Mouse (Mus musculus) midbrain, embryonic 10.5 days (tissue): ENCODE measurements around the gene Gm10600. TPM values are rescaled to one million over a fixed set of nuclear protein-coding genes. Genes with fewer than 3 reads are reported as not detected.
"Not testable (repeated sequence)": the region's sequence is repeated elsewhere in the genome, so short reads cannot be mapped to it uniquely, and the experiment has no call there.

ENCODE experiments used
- DNase-seq: peaks from one replicate; pipeline ENCODE4 v3.0.0-alpha.2; 2017; ENCODE audit warnings: low spot score
- H3K27ac ChIP-seq: fragments of 300-500 bp; sonication (generic); replicated peaks from 2 replicates; pipeline ENCODE4 v1.5.1; 2016; ENCODE audit warnings: mild to moderate bottlenecking
- H3K27me3 ChIP-seq: fragments of 300-500 bp; sonication (generic); 2 replicates; pipeline ENCODE4 v1.6.1; 2016; ENCODE audit warnings: low read depth, mild to moderate bottlenecking; ENCODE audit not compliant: poor library complexity, severe bottlenecking
- H3K36me3 ChIP-seq: fragments of 300-500 bp; sonication (generic); 2 replicates; pipeline ENCODE4 v1.6.1; 2016; ENCODE audit warnings: mild to moderate bottlenecking, moderate library complexity
- H3K4me1 ChIP-seq: fragments of 300-500 bp; sonication (generic); 2 replicates; pipeline ENCODE4 v1.6.1; 2016
- H3K4me3 ChIP-seq: fragments of 300-500 bp; sonication (generic); 2 replicates; pipeline ENCODE4 v1.5.1; 2016; ENCODE audit warnings: mild to moderate bottlenecking, moderate library complexity
- H3K9me3 ChIP-seq: fragments of 300-500 bp; sonication (generic); replicated peaks from 2 replicates; pipeline ENCODE4 v1.6.1; 2016; ENCODE audit warnings: mild to moderate bottlenecking
- WGBS: fragments of 180-500 bp; shearing (Covaris S2); methylation state at CpG from one replicate; pipeline ENCODE4 v1.1.7; 2016; 5-methylcytosine and 5-hydroxymethylcytosine counted together
- polyA plus RNA-seq: library from polyadenylated mRNA; unstranded; fragments of >200 nt; fragmentation: Nextera tagmentation; extraction: Ambion mirVana; gene quantifications from 2 replicates; pipeline ENCODE4 v1.2.1, GENCODE M21; 2016

The Gm10600 gene
- polyA plus RNA-seq: not detected in 2 replicates

- H3K4me3 ChIP-seq, H3K9me3 ChIP-seq, H3K27ac ChIP-seq, H3K36me3 ChIP-seq, DNase-seq, H3K4me1 ChIP-seq, H3K27me3 ChIP-seq: not testable (repeated sequence)
- no CpG with 5 or more reads among the region's 4 CpGs for WGBS
Observed at GRCm38 (mm10) chr4:42240339-42240738, at the start of gene Gm10600. Gene Gm10600 (plus strand): TSS chr4:42240639.

GRCm38 (mm10) chr4:42255467-42255866, 15.0 kb downstream of the Gm10600 start, which contains the start of gene Ccl21b:
Gene Ccl21b (plus strand): TSS chr4:42255767.
- H3K27ac ChIP-seq, H3K4me1 ChIP-seq, DNase-seq: not testable (repeated sequence)

More at GRCm38 (mm10) chr4:42255467-42255866, 15.0 kb downstream of the Gm10600 start, which contains the start of gene Ccl21b:
- not testable (repeated sequence) for H3K36me3 ChIP-seq, H3K4me3 ChIP-seq, H3K27me3 ChIP-seq, H3K9me3 ChIP-seq
- WGBS: no CpG with 5 or more reads among the region's 5 CpGs

Other genes with a start within 250 kb of the Gm10600 start
- gene Gm21093, start 205.9 kb upstream of the Gm10600 start, polyA plus RNA-seq: 0.31 TPM in 1 of 2 replicates, not detected in the other
- not detected in 2 replicates for gene Gm3893, start 149.4 kb upstream of the Gm10600 start, polyA plus RNA-seq
- gene Gm13304, start 125.8 kb upstream of the Gm10600 start, polyA plus RNA-seq: not detected in 2 replicates
- not detected in 2 replicates for gene Gm13306, start 87.2 kb upstream of the Gm10600 start, polyA plus RNA-seq
- not detected in 2 replicates for gene Gm13305, start 72.0 kb upstream of the Gm10600 start, polyA plus RNA-seq
- not detected in 2 replicates for gene Ccl21b, start 15.1 kb downstream of the Gm10600 start, polyA plus RNA-seq
- not detected in 2 replicates for gene Gm21953, start 53.6 kb downstream of the Gm10600 start, polyA plus RNA-seq
- gene Fam205a3, start 77.7 kb downstream of the Gm10600 start, polyA plus RNA-seq: not detected in 2 replicates
- gene Gm21586, start 198.7 kb downstream of the Gm10600 start, polyA plus RNA-seq: not detected in 2 replicates
- gene Gm2163, start 226.1 kb downstream of the Gm10600 start, polyA plus RNA-seq: not detected in 2 replicates